Mouse (Mus musculus): ENCODE measurements around the gene Plcb2. TPM values are rescaled to one million over a fixed set of nuclear protein-coding genes. Genes with fewer than 3 reads are reported as not detected.

The Plcb2 gene
- total and polyA plus RNA-seq, 3 experiments: 6.4 to 21.2 TPM; not detected in 1

DNA sequence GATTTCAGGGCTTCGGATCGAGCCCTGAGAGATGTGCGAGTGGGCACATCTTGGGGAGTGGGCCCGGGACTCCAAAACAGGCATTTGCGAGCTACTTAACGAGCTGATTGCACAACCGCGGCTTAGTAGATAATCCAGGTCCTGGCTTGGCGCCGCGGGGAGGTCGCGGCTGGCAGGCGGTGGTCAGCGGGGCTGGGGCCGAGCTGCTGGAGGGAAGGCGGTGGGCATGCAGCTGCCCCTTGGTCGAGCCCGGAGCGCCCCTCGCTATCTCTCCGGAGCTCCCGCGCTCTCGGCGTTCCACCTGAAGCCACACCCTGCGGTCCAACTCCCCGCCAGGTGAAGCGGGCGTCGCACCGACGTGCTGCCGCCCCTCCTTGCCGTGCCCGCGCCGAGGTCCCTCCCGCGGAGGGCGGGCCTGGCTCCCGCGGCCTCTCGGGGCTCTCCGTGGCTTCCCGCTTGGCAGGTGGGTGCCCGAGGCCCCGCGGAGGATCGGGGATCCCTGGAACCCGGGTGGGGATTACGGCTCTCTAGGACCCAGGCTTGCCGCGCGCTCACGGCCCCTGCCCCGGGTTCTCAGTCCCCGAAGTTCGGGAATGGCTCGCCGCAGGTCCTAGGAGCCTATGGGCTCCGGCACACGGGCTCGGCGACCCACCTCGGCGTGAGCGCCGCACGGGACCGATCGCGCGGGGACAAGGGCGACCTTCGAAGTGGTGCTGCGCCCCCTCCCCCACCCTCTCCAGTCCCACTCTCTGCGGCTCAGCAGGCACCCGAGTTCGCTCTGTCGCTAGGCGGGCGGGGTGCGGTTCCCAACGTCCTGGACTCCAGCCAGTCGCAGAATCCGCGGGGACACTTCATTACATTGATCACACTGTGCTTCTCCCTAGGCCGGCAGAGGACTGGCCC, 51.1 kb downstream of the Plcb2 start:
- Histone ChIP-seq H3K4me1 (ENCODE audit: control insufficient read depth in 1 of 2, insufficient read depth in 2 of 2, low read length in 2 of 2) (0 out of 4 replicates have a peak, but pooled peaks cover 0 to 2% of the 10 kb centered on the region in 2 experiments), H3K4me3 (ENCODE audit: control insufficient read depth in 1 of 2, insufficient read depth in 1 of 2, low read depth in 2 of 2, low read length in 2 of 2) (no peak overlapping the region), H3K36me3 (ENCODE audit: control insufficient read depth in 1 of 2, insufficient read depth in 2 of 2, low read length in 2 of 2) (peaks cover 0 to 3% of the 10 kb centered on the region in 2 experiments; a peak in 1 of 4 replicates), H3K9me3 (replicated peaks; ENCODE audit: insufficient read depth, low read length) (no peaks in the 10 kb centered on the region), H3K79me2 (ENCODE audit: control insufficient read depth, insufficient read depth, low read length, poor library complexity) (no peaks in the 10 kb centered on the region), H3K27ac (ENCODE audit: control insufficient read depth, low read depth, low read length) (no peak overlapping the region), H3K27me3 (ENCODE audit: control insufficient read depth in 1 of 2, insufficient read depth in 2 of 2, low read length in 2 of 2) (no peaks in the 10 kb centered on the region), H3K9ac (ENCODE audit: control insufficient read depth, low read depth, low read length, poor library complexity, severe bottlenecking) (no peak overlapping the region)
- no peak for DNase-seq (ENCODE audit: low read depth, low spot score)
- no peak for TF ChIP-seq TCF12 (IDR thresholded peaks at IDR 0.05; ENCODE audit: low read depth, low read length)
- no peak for TF ChIP-seq ELF1 (IDR thresholded peaks at IDR 0.05; ENCODE audit: low read depth, low read length)
- no peak for TF ChIP-seq SIN3A (IDR thresholded peaks at IDR 0.05; ENCODE audit: low read length)

DNA sequence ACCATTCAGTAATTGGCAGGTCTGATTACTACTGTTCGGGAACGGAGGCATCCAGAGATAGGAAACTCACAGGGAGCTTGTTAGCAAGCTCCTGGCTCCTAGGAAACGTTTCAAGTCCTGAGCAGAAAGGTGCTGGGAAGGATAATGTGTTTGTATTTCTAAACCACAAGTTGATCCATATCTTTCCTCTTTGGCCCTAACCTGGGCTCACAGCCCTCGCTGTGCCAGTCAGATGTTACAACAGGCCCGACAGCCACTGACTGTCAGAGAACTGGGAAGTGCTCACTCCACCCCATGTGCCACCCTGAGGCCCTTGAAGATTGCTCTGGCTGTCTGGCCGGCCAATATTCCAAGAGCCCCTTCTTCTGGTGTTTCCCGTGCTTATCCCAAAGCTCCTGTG, 53.7 kb downstream of the Plcb2 start:
- Histone ChIP-seq H3K4me1 (ENCODE audit: control insufficient read depth in 1 of 2, insufficient read depth in 2 of 2, low read length in 2 of 2) (no peaks in the 10 kb centered on the region), H3K4me3 (ENCODE audit: control insufficient read depth in 1 of 2, insufficient read depth in 1 of 2, low read depth in 2 of 2, low read length in 2 of 2) (no peak overlapping the region), H3K9me3 (replicated peaks; ENCODE audit: insufficient read depth, low read length) (no peaks in the 10 kb centered on the region), H3K79me2 (ENCODE audit: control insufficient read depth, insufficient read depth, low read length, poor library complexity) (no peaks in the 10 kb centered on the region), H3K27me3 (ENCODE audit: control insufficient read depth in 1 of 2, insufficient read depth in 2 of 2, low read length in 2 of 2) (no peaks in the 10 kb centered on the region), H3K27ac (ENCODE audit: control insufficient read depth, low read depth, low read length) (no peak overlapping the region), H3K9ac (ENCODE audit: control insufficient read depth, low read depth, low read length, poor library complexity, severe bottlenecking) (no peak overlapping the region), H3K36me3 (ENCODE audit: control insufficient read depth in 1 of 2, insufficient read depth in 2 of 2, low read length in 2 of 2) (peaks cover 0 to 3% of the 10 kb centered on the region in 2 experiments; a peak in 1 of 4 replicates)
- no peak for DNase-seq (ENCODE audit: low read depth, low spot score)
- TF ChIP-seq RCOR1 (IDR thresholded peaks at IDR 0.05; ENCODE audit: low read depth, low read length) (no peak), ETS1 (IDR thresholded peaks at IDR 0.05; ENCODE audit: low read depth, low read length) (no peak), GABPA (IDR thresholded peaks at IDR 0.05; ENCODE audit: low read depth, low read length) (no peak), POLR2A (IDR thresholded peaks at IDR 0.05; ENCODE audit: control insufficient read depth in 1 of 2, insufficient read depth in 1 of 2, low read depth in 1 of 2, low read length in 2 of 2, poor library complexity in 1 of 2) (no peak), E2F4 (IDR thresholded peaks at IDR 0.05; ENCODE audit: borderline replicate concordance, low read depth, low read length) (no peak), MEF2A (IDR thresholded peaks at IDR 0.05; ENCODE audit: extremely low read depth, insufficient replicate concordance, low read depth, low read length, poor library complexity, severe bottlenecking) (no peak), TAL1 (IDR thresholded peaks at IDR 0.05; ENCODE audit: low read length) (no peak), ZMIZ1 (IDR thresholded peaks at IDR 0.05; ENCODE audit: low read depth, low read length) (no peak), BHLHE40 (IDR thresholded peaks at IDR 0.05; ENCODE audit: borderline replicate concordance, low read depth, low read length) (no peak), ZNF384 (IDR thresholded peaks at IDR 0.05; ENCODE audit: low read depth, low read length) (no peak), MYC (IDR thresholded peaks at IDR 0.05; ENCODE audit: low read depth, low read length) (no peak), NRF1 (IDR thresholded peaks at IDR 0.05; ENCODE audit: insufficient read depth, low read depth, low read length, poor library complexity, severe bottlenecking) (no peak), ELF1 (IDR thresholded peaks at IDR 0.05; ENCODE audit: low read depth, low read length) (no peak)

Data from MEL (cell line).